In the genomic region with DNA sequence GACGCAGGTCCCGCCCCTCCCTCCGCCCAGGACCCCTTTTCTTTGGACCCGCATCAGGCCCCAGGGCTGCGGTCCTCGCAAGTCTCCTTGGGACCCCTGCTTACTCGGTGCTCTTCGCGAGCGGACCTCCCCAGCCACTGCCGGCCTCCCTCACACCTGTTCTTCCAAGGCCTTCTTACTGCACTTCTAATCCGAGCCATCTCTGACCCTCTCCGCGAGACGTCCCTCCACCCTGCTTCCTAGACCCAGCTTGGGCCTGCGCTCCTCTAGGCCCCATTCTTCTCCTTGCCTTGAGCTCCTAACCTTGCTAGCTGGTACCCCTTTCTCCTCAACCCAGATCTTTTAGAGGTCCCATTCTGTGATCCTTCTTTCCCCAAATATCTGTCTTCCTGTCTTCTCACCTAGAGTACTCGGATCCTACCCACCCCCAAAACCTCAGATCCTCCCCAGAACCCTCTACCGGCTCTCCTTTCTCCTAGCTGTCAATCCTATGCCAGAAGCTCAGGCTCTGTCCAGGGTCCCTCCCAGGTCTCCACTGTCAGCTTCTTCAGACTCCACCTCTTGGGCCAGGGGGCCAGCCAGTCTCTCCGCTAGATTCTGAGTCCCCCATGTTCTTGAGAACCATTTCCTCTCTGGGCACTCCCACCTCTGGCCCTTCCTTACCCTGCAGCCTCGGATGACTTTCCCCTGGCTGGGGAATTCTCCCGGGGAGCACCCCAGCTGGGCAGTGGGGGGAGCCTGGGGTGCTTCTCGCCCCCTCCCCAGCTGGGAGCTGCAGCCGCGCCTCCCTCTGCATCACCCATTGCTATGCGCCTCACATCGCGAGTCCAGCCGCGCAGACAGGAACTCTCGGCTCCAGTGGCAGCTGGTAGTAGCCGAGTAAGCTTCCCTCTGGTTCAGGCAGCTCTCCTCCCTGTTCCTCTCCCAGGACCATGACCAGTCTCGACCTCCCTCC, we compare ENCODE assay signal across 9 mouse cellular contexts. TPM values are rescaled to one million over a fixed set of nuclear protein-coding genes. Genes with fewer than 3 reads are reported as not detected.
DNase-seq lines count a peak whose midpoint lies in the region; ATAC-seq lines count a peak whose summit lies in the region.
"Had no signal": no experiment of that assay in that cellular context is flagged by ENCODE, and none has a peak within 500 bp of the region (broad histone marks: within the 10 kb centered on the region; RNA-seq: fewer than 3 reads in every experiment).

No protein-coding gene starts in this region.

- no peaks in the 10 kb centered on the region for H3K36me3 ChIP-seq in lung, embryonic 16.5 days (ENCODE audit: control insufficient read depth, insufficient read depth, low read length)
- no peaks in the 10 kb centered on the region for H3K36me3 ChIP-seq in embryonic facial prominence, embryonic 11.5 days (replicated peaks; ENCODE audit: control insufficient read depth, insufficient read depth, low read depth, low read length)
- no peaks in the 10 kb centered on the region for H3K36me3 ChIP-seq in intestine, embryonic 14.5 days (ENCODE audit: control insufficient read depth, insufficient read depth, low read length)
- peaks cover 3% of the 10 kb centered on the region; the same call in 1 of the 2 replicates for H3K36me3 ChIP-seq in neural tube, embryonic 12.5 days

- no peak overlapping the region for H3K9ac ChIP-seq in lung, embryonic 16.5 days (ENCODE audit: low read length)
- H3K9ac ChIP-seq in embryonic facial prominence, embryonic 11.5 days (replicated peaks; ENCODE audit: low read length) = peak overlapping the region; percentile 70
- no peak overlapping the region for H3K9ac ChIP-seq in intestine, embryonic 14.5 days (ENCODE audit: low read length)
- H3K9ac ChIP-seq in neural tube, embryonic 12.5 days = peak overlapping the region; percentile 95

- peaks cover 48% of the 10 kb centered on the region for H3K27me3 ChIP-seq in lung, embryonic 16.5 days (ENCODE audit: control insufficient read depth, insufficient read depth, low read depth, low read length)
- peaks cover 20% of the 10 kb centered on the region for H3K27me3 ChIP-seq in embryonic facial prominence, embryonic 11.5 days (ENCODE audit: control insufficient read depth, insufficient read depth, low read length)
- peaks cover 62% of the 10 kb centered on the region for H3K27me3 ChIP-seq in intestine, embryonic 14.5 days (replicated peaks; ENCODE audit: control insufficient read depth, insufficient read depth, low read length)
- H3K27me3 ChIP-seq in neural tube, embryonic 12.5 days (replicated peaks) = peaks cover 8% of the 10 kb centered on the region

- WGBS in lung, embryonic 16.5 days = 3% methylated on average over 31 of the region's 32 CpGs
- 2% methylated on average over 32 of the region's 32 CpGs for WGBS in embryonic facial prominence, embryonic 11.5 days
- WGBS in intestine, embryonic 14.5 days = 2% methylated on average over 29 of the region's 32 CpGs
- 0% methylated on average over 31 of the region's 32 CpGs for WGBS in neural tube, embryonic 12.5 days

- no peak for DNase-seq in lung, postnatal 4 days
- DNase-seq in embryonic facial prominence, embryonic 11.5 days (ENCODE audit: low spot score) = no peak
- DNase-seq in intestine, embryonic 14.5 days (ENCODE audit: low spot score) = no peak
- DNase-seq in urinary bladder, postnatal 25 days (ENCODE audit: low spot score) = no peak
- no peak for DNase-seq in kidney, postnatal 25 days
- no peak for DNase-seq in T-cell, adult 2 months (ENCODE audit: low spot score)

- ATAC-seq in lung, embryonic 16.5 days (ENCODE audit: low read depth) = no peak
- ATAC-seq in embryonic facial prominence, embryonic 11.5 days (replicated peaks; ENCODE audit: insufficient number of reproducible peaks, low FRiP score, low TSS enrichment, low read depth) = peak; percentile 4; the same call in 1 of the 2 replicates
- ATAC-seq in intestine, embryonic 14.5 days (replicated peaks; ENCODE audit: low FRiP score, low TSS enrichment, low read depth) = no peak
- ATAC-seq in neural tube, embryonic 12.5 days (ENCODE audit: low FRiP score, low read depth) = peak; percentile 43

- H3K4me3 ChIP-seq in lung, embryonic 16.5 days (ENCODE audit: low read length) = peak overlapping the region; percentile 52
- peak overlapping the region; percentile 63 for H3K4me3 ChIP-seq in embryonic facial prominence, embryonic 11.5 days (ENCODE audit: low read depth, low read length)
- peak overlapping the region; percentile 43 for H3K4me3 ChIP-seq in intestine, embryonic 14.5 days (ENCODE audit: low read depth, low read length)
- H3K4me3 ChIP-seq in neural tube, embryonic 12.5 days = peak overlapping the region; percentile 70

- no peak overlapping the region for H3K27ac ChIP-seq in lung, embryonic 16.5 days (ENCODE audit: low read length)
- peak overlapping the region; percentile 72 for H3K27ac ChIP-seq in embryonic facial prominence, embryonic 11.5 days (replicated peaks; ENCODE audit: low read depth, low read length)
- no peak overlapping the region for H3K27ac ChIP-seq in intestine, embryonic 14.5 days (ENCODE audit: low read depth)
- peak overlapping the region; percentile 97 for H3K27ac ChIP-seq in neural tube, embryonic 12.5 days

- peak overlapping the region; percentile 73 for H3K4me2 ChIP-seq in lung, embryonic 16.5 days (ENCODE audit: low read depth, low read length)
- peak overlapping the region; percentile 92 for H3K4me2 ChIP-seq in embryonic facial prominence, embryonic 11.5 days (ENCODE audit: low read depth, low read length)
- peak overlapping the region; percentile 64 for H3K4me2 ChIP-seq in intestine, embryonic 14.5 days (ENCODE audit: low read length)
- peak overlapping the region; percentile 88 for H3K4me2 ChIP-seq in neural tube, embryonic 12.5 days (replicated peaks)

- no peaks in the 10 kb centered on the region for H3K9me3 ChIP-seq in lung, embryonic 16.5 days (ENCODE audit: control insufficient read depth, low read length)
- no peaks in the 10 kb centered on the region for H3K9me3 ChIP-seq in embryonic facial prominence, embryonic 11.5 days (replicated peaks; ENCODE audit: control insufficient read depth, low read length)
- no peaks in the 10 kb centered on the region for H3K9me3 ChIP-seq in intestine, embryonic 14.5 days (ENCODE audit: control insufficient read depth, low read length)
- H3K9me3 ChIP-seq in neural tube, embryonic 12.5 days = no peaks in the 10 kb centered on the region

- H3K4me1 ChIP-seq in lung, embryonic 16.5 days (replicated peaks; ENCODE audit: control insufficient read depth, insufficient read depth, low read length) = peaks cover 8% of the 10 kb centered on the region
- H3K4me1 ChIP-seq in embryonic facial prominence, embryonic 11.5 days (ENCODE audit: control insufficient read depth, insufficient read depth, low read length) = peaks cover 8% of the 10 kb centered on the region
- 0 out of 2 replicates have a peak, but pooled peaks cover 4% of the 10 kb centered on the region for H3K4me1 ChIP-seq in intestine, embryonic 14.5 days (replicated peaks; ENCODE audit: control insufficient read depth, insufficient read depth, low read length)
- H3K4me1 ChIP-seq in neural tube, embryonic 12.5 days = peaks cover 51% of the 10 kb centered on the region

RNA-seq across cellular contexts. Expression of gene Lrrc4b, which starts 1.0 kb away (rescaled TPM):
- 0.36 and 0.57 TPM in 2 replicates for polyA plus RNA-seq in lung, embryonic 16.5 days (2015; fragmentation: Nextera tagmentation; extraction: Ambion mirVana)
- 1.9 and 3.2 TPM in 2 replicates for polyA plus RNA-seq in embryonic facial prominence, embryonic 11.5 days (2014; fragmentation: Nextera tagmentation; extraction: Ambion mirVana)
- 1.3 TPM in 2 replicates for polyA plus RNA-seq in intestine, embryonic 14.5 days (2014; fragmentation: Nextera tagmentation; extraction: Ambion mirVana)
- 10.4 and 12.6 TPM in 2 replicates for polyA plus RNA-seq in neural tube, embryonic 12.5 days (2016; fragmentation: Nextera tagmentation; extraction: Ambion mirVana)
- polyA plus RNA-seq: liver, adult 2 months had no signal

RNA-seq across cellular contexts. Expression of gene Aspdh, which starts 35.4 kb away (rescaled TPM):
- polyA plus RNA-seq in lung, embryonic 16.5 days (2015; fragmentation: Nextera tagmentation; extraction: Ambion mirVana) = 0.62 and 1.3 TPM in 2 replicates
- not detected in 2 replicates for polyA plus RNA-seq in embryonic facial prominence, embryonic 11.5 days (2014; fragmentation: Nextera tagmentation; extraction: Ambion mirVana)
- 0.65 TPM in 1 of 2 replicates, not detected in the other for polyA plus RNA-seq in intestine, embryonic 14.5 days (2014; fragmentation: Nextera tagmentation; extraction: Ambion mirVana)
- 1.3 and 3.8 TPM in 2 replicates for polyA plus RNA-seq in neural tube, embryonic 12.5 days (2016; fragmentation: Nextera tagmentation; extraction: Ambion mirVana)

RNA-seq across cellular contexts. Expression of gene Josd2, which starts 38.0 kb away (rescaled TPM):
- 115 and 116 TPM in 2 replicates for polyA plus RNA-seq in lung, embryonic 16.5 days (2015; fragmentation: Nextera tagmentation; extraction: Ambion mirVana)
- 61.1 and 66.4 TPM in 2 replicates for polyA plus RNA-seq in embryonic facial prominence, embryonic 11.5 days (2014; fragmentation: Nextera tagmentation; extraction: Ambion mirVana)
- 72.1 and 77.0 TPM in 2 replicates for polyA plus RNA-seq in intestine, embryonic 14.5 days (2014; fragmentation: Nextera tagmentation; extraction: Ambion mirVana)
- 61.5 and 61.7 TPM in 2 replicates for polyA plus RNA-seq in neural tube, embryonic 12.5 days (2016; fragmentation: Nextera tagmentation; extraction: Ambion mirVana)

RNA-seq across cellular contexts. Expression of gene 1700008O03Rik, which starts 44.2 kb away (rescaled TPM):
- 1.2 and 1.5 TPM in 2 replicates for polyA plus RNA-seq in lung, embryonic 16.5 days (2015; fragmentation: Nextera tagmentation; extraction: Ambion mirVana)
- polyA plus RNA-seq in embryonic facial prominence, embryonic 11.5 days (2014; fragmentation: Nextera tagmentation; extraction: Ambion mirVana) = 0.99 and 1.4 TPM in 2 replicates
- 1.5 and 1.6 TPM in 2 replicates for polyA plus RNA-seq in intestine, embryonic 14.5 days (2014; fragmentation: Nextera tagmentation; extraction: Ambion mirVana)
- polyA plus RNA-seq in neural tube, embryonic 12.5 days (2016; fragmentation: Nextera tagmentation; extraction: Ambion mirVana) = 1.0 and 1.1 TPM in 2 replicates

RNA-seq across cellular contexts. Expression of gene Syt3, which starts 45.9 kb away (rescaled TPM):
- 2.1 and 2.3 TPM in 2 replicates for polyA plus RNA-seq in lung, embryonic 16.5 days (2015; fragmentation: Nextera tagmentation; extraction: Ambion mirVana)
- polyA plus RNA-seq in embryonic facial prominence, embryonic 11.5 days (2014; fragmentation: Nextera tagmentation; extraction: Ambion mirVana) = 1.4 and 1.9 TPM in 2 replicates
- 1.6 and 1.7 TPM in 2 replicates for polyA plus RNA-seq in intestine, embryonic 14.5 days (2014; fragmentation: Nextera tagmentation; extraction: Ambion mirVana)
- polyA plus RNA-seq in neural tube, embryonic 12.5 days (2016; fragmentation: Nextera tagmentation; extraction: Ambion mirVana) = 10.0 and 10.2 TPM in 2 replicates

Comparison
In these comparisons a context has a peak if more than half of its experiments do, and no peak if none do; other contexts are left out.
1. ATAC-seq: peak in embryonic facial prominence, embryonic 11.5 days (single experiment) and neural tube, embryonic 12.5 days (single experiment); none in lung, embryonic 16.5 days (single experiment) and intestine, embryonic 14.5 days (single experiment).
2. H3K27ac ChIP-seq: peak in embryonic facial prominence, embryonic 11.5 days (single experiment) and neural tube, embryonic 12.5 days (single experiment); none in lung, embryonic 16.5 days (single experiment) and intestine, embryonic 14.5 days (single experiment).
3. H3K9ac ChIP-seq: peak in embryonic facial prominence, embryonic 11.5 days (single experiment) and neural tube, embryonic 12.5 days (single experiment); none in lung, embryonic 16.5 days (single experiment) and intestine, embryonic 14.5 days (single experiment).
4. Peak in every context shown above with its lines, with median percentiles within 50 percentile points of each other: H3K4me2 ChIP-seq and H3K4me3 ChIP-seq.